Mouse (Mus musculus): ENCODE results near the gene Arl10. TPM values are rescaled to one million over a fixed set of nuclear protein-coding genes. Genes with fewer than 3 reads are reported as not detected.

The Arl10 gene
- polyA plus RNA-seq, 1 experiment, result 6.0 TPM

- peak overlapping the region; percentile 21; the same call in 1 of the 2 replicates for H3K27ac ChIP-seq (ENCODE audit: control insufficient read depth, insufficient read depth, low read depth, low read length, poor library complexity)
- TF ChIP-seq POLR2A (IDR thresholded peaks at IDR 0.05; ENCODE audit: borderline replicate concordance, control insufficient read depth, low read depth, low read length) (no peak), CTCF (IDR thresholded peaks at IDR 0.05; ENCODE audit: control insufficient read depth, insufficient read depth, low read length) (no peak)
Measured at GRCm38 (mm10) chr13:54589414-54589995, 14.7 kb downstream of the Arl10 start.

GRCm38 (mm10) chr13:54589996-54590951 lies 15.5 kb downstream of the Arl10 start, which contains the start of the genes Nop16 and Higd2a:
Gene Nop16 (minus strand): TSS chr13:54590090.
Gene Higd2a (plus strand): TSS chr13:54590207.
- H3K27ac ChIP-seq (ENCODE audit: control insufficient read depth, insufficient read depth, low read depth, low read length, poor library complexity), result peak within 1 kb of the TSS; percentile 61
- under 1% methylated on average over 51 of the region's 51 CpGs for WGBS
- peak; percentile 40; the same call in 1 of the 2 replicates for TF ChIP-seq POLR2A (IDR thresholded peaks at IDR 0.05; ENCODE audit: borderline replicate concordance, control insufficient read depth, low read depth, low read length)
- TF ChIP-seq CTCF (IDR thresholded peaks at IDR 0.05; ENCODE audit: control insufficient read depth, insufficient read depth, low read length), result no peak
- H3K4me1 ChIP-seq (ENCODE audit: control insufficient read depth, insufficient read depth, low read length), result no peaks in the 10 kb centered on the region; the same call in none of the 2 replicates
- H3K4me3 ChIP-seq (replicated peaks; ENCODE audit: control insufficient read depth, low read depth, low read length), result peak within 1 kb of the TSS; percentile 90

More at GRCm38 (mm10) chr13:54589414-54589995, 14.7 kb downstream of the Arl10 start:
- peak overlapping the region; percentile 90 for H3K4me3 ChIP-seq (replicated peaks; ENCODE audit: control insufficient read depth, low read depth, low read length)
- WGBS, result under 1% methylated on average over 24 of the region's 24 CpGs
- H3K4me1 ChIP-seq (ENCODE audit: control insufficient read depth, insufficient read depth, low read length), result no peaks in the 10 kb centered on the region; the same call in 1 of the 2 replicates

- H3K27ac ChIP-seq (ENCODE audit: control insufficient read depth, insufficient read depth, low read depth, low read length, poor library complexity), result no peak overlapping the region
- WGBS, result 79% methylated on average over 8 of the region's 8 CpGs
Measured at GRCm38 (mm10) chr13:54591776-54592356, 17.1 kb downstream of the Arl10 start.

DNA sequence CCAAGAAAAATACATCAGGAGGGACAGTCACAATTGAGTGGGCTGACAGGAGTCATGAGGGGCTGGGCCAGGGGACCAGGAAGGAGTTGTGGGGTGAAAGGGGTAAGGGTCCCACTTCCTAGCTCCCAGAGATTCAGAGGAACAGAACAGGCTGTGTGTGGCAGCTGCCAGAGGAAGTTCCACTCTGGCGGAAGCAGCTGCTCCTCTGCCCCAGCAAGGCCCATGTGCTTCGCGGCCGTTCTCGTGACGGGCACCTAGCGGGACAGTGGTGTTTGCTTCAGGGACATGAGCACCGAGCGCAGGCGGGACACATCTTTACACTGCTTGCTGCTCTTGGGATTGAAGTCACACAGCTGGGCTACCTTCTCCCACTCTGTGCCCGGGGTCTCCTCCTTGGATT lies 18.8 kb downstream of the Arl10 start:
- Histone ChIP-seq H3K4me1 (ENCODE audit: control insufficient read depth, insufficient read depth, low read length) (no peaks in the 10 kb centered on the region; the same call in none of the 2 replicates), H3K4me3 (replicated peaks; ENCODE audit: control insufficient read depth, low read depth, low read length) (no peak overlapping the region), H3K27ac (ENCODE audit: control insufficient read depth, insufficient read depth, low read depth, low read length, poor library complexity) (no peak overlapping the region)
- 81% methylated on average over 11 of the region's 11 CpGs for WGBS
- TF ChIP-seq POLR2A (IDR thresholded peaks at IDR 0.05; ENCODE audit: borderline replicate concordance, control insufficient read depth, low read depth, low read length), result no peak
- no peak for TF ChIP-seq CTCF (IDR thresholded peaks at IDR 0.05; ENCODE audit: control insufficient read depth, insufficient read depth, low read length)

More at GRCm38 (mm10) chr13:54591776-54592356, 17.1 kb downstream of the Arl10 start:
- TF ChIP-seq POLR2A (IDR thresholded peaks at IDR 0.05; ENCODE audit: borderline replicate concordance, control insufficient read depth, low read depth, low read length) (no peak), CTCF (IDR thresholded peaks at IDR 0.05; ENCODE audit: control insufficient read depth, insufficient read depth, low read length) (no peak)
- Histone ChIP-seq H3K4me1 (ENCODE audit: control insufficient read depth, insufficient read depth, low read length) (no peaks in the 10 kb centered on the region; the same call in none of the 2 replicates), H3K4me3 (replicated peaks; ENCODE audit: control insufficient read depth, low read depth, low read length) (no peak overlapping the region)

- H3K27ac ChIP-seq (ENCODE audit: control insufficient read depth, insufficient read depth, low read depth, low read length, poor library complexity), result no peak overlapping the region
- no peak overlapping the region for H3K4me3 ChIP-seq (replicated peaks; ENCODE audit: control insufficient read depth, low read depth, low read length)
- TF ChIP-seq CTCF (IDR thresholded peaks at IDR 0.05; ENCODE audit: control insufficient read depth, insufficient read depth, low read length) (no peak), POLR2A (IDR thresholded peaks at IDR 0.05; ENCODE audit: borderline replicate concordance, control insufficient read depth, low read depth, low read length) (no peak)
- WGBS, result 78% methylated on average over 8 of the region's 8 CpGs
- H3K4me1 ChIP-seq (ENCODE audit: control insufficient read depth, insufficient read depth, low read length), result no peaks in the 10 kb centered on the region; the same call in 1 of the 2 replicates
Measured at GRCm38 (mm10) chr13:54596107-54596690, 21.4 kb downstream of the Arl10 start.

DNA sequence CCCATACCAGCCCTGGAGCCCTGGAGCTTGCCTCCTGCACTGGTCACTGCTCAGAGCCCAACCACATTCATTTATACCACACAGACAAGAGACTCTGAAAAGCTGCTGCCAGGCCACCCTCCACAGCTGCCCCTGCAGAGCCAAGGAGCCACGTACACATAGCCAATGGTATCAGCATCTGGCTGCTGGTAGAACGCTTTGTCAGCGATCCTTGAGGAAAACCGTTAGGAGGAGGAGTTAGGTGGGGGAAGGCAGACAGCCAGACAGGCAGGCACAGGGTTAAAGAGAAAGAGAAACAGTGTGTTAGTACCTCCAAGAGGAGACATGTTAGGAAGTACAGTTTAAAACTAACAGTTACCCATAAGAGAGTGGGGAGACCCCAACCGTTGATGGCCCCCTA lies 22.1 kb downstream of the Arl10 start:
- H3K27ac ChIP-seq (ENCODE audit: control insufficient read depth, insufficient read depth, low read depth, low read length, poor library complexity), result no peak overlapping the region
- no peak for TF ChIP-seq POLR2A (IDR thresholded peaks at IDR 0.05; ENCODE audit: borderline replicate concordance, control insufficient read depth, low read depth, low read length)
- TF ChIP-seq CTCF (IDR thresholded peaks at IDR 0.05; ENCODE audit: control insufficient read depth, insufficient read depth, low read length), result no peak
- no peak overlapping the region for H3K4me3 ChIP-seq (replicated peaks; ENCODE audit: control insufficient read depth, low read depth, low read length)
- WGBS, result 87% methylated on average over 5 of the region's 5 CpGs
- no peaks in the 10 kb centered on the region; the same call in 1 of the 2 replicates for H3K4me1 ChIP-seq (ENCODE audit: control insufficient read depth, insufficient read depth, low read length)

- 85% methylated on average over 12 of the region's 12 CpGs for WGBS
- Histone ChIP-seq H3K4me3 (replicated peaks; ENCODE audit: control insufficient read depth, low read depth, low read length) (no peak overlapping the region), H3K27ac (ENCODE audit: control insufficient read depth, insufficient read depth, low read depth, low read length, poor library complexity) (no peak overlapping the region), H3K4me1 (ENCODE audit: control insufficient read depth, insufficient read depth, low read length) (no peaks in the 10 kb centered on the region; the same call in 1 of the 2 replicates)
- TF ChIP-seq CTCF (IDR thresholded peaks at IDR 0.05; ENCODE audit: control insufficient read depth, insufficient read depth, low read length) (no peak), POLR2A (IDR thresholded peaks at IDR 0.05; ENCODE audit: borderline replicate concordance, control insufficient read depth, low read depth, low read length) (no peak)
Measured at GRCm38 (mm10) chr13:54598622-54599143, 23.9 kb downstream of the Arl10 start.

Data from bone marrow, adult 2 months (tissue).